Mouse (Mus musculus): ENCODE data around the gene Sptb. TPM values are rescaled to one million over a fixed set of nuclear protein-coding genes. Genes with fewer than 3 reads are reported as not detected.

The Sptb gene
- polyA plus RNA-seq (2016; fragmentation: Nextera tagmentation; extraction: Ambion mirVana): 3.5 and 5.4 TPM in 2 replicates

- H3K4me1 ChIP-seq: peaks cover 26% of the 10 kb centered on the region
- peak; percentile 65 for DNase-seq (ENCODE audit: extremely low spot score, low spot score)
- H3K27me3 ChIP-seq (ENCODE audit: poor library complexity, severe bottlenecking): peaks cover 89% of the 10 kb centered on the region
- peak within 1 kb of the TSS; percentile 84 for H3K27ac ChIP-seq
- no peaks in the 10 kb centered on the region for H3K36me3 ChIP-seq (replicated peaks)
- peak within 1 kb of the TSS; percentile 84 for H3K4me3 ChIP-seq
- H3K9me3 ChIP-seq: no peaks in the 10 kb centered on the region
- WGBS: under 1% methylated on average over 40 of the region's 40 CpGs
Measured at GRCm38 (mm10) chr12:76710351-76711100, at the start of gene Sptb. Sptb (minus strand) TSS chr12:76710547.

DNA sequence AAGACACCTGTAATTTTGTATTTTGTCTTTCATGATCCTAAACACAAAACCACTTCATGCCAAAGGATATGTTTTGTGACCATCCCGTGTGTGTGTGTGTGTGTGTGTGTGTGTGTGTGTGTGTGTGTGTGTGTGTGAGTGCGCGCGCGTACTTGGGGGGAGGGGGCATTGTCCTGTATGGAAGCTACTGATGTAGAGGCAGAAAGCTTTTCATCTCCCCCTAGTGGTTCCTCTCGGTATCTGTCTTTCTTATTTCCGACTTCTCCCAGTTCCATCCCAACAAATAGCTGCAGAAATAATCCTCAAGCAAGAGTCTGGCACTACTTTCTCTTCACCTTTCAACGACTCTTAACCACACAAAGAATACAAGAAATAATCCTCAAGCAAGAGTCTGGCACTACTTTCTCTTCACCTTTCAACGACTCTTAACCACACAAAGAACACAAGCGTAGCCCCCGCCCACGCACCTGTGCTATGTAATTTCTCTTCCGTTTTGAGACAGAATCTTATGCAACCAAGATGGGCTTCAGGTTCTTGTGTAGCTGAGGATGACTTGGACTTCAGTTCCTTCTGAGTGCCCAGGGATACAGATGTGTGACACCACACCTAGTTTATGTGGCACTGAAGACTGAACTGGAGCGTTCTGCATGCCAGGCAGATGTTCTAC lies 42.4 kb upstream of the Sptb start:
- no peaks in the 10 kb centered on the region for H3K4me1 ChIP-seq
- WGBS: 48% methylated on average over 14 of the region's 14 CpGs
- no peak overlapping the region for H3K4me3 ChIP-seq

GRCm38 (mm10) chr12:76750866-76751459 lies 40.6 kb upstream of the Sptb start:
- DNase-seq (ENCODE audit: extremely low spot score, low spot score): no peak

More for the DNA sequence above, 42.4 kb upstream of the Sptb start:
- H3K9me3 ChIP-seq: no peaks in the 10 kb centered on the region
- no peaks in the 10 kb centered on the region for H3K36me3 ChIP-seq (replicated peaks)
- DNase-seq (ENCODE audit: extremely low spot score, low spot score): peak; percentile 49
- H3K27me3 ChIP-seq (ENCODE audit: poor library complexity, severe bottlenecking): no peaks in the 10 kb centered on the region
- H3K27ac ChIP-seq: no peak overlapping the region

GRCm38 (mm10) chr12:76727955-76728354 lies 17.6 kb upstream of the Sptb start:
- Histone ChIP-seq H3K4me1 (no peaks in the 10 kb centered on the region), H3K27me3 (ENCODE audit: poor library complexity, severe bottlenecking) (no peaks in the 10 kb centered on the region), H3K36me3 (replicated peaks) (no peaks in the 10 kb centered on the region), H3K27ac (no peak overlapping the region), H3K4me3 (no peak overlapping the region), H3K9me3 (peaks cover 9% of the 10 kb centered on the region; the same call in 1 of the 2 replicates)
- no peak for DNase-seq (ENCODE audit: extremely low spot score, low spot score)
- WGBS: 88% methylated on average over 4 of the region's 4 CpGs

More at GRCm38 (mm10) chr12:76750866-76751459, 40.6 kb upstream of the Sptb start:
- Histone ChIP-seq H3K27me3 (ENCODE audit: poor library complexity, severe bottlenecking) (no peaks in the 10 kb centered on the region), H3K4me3 (no peak overlapping the region), H3K9me3 (no peaks in the 10 kb centered on the region), H3K36me3 (replicated peaks) (no peaks in the 10 kb centered on the region), H3K27ac (no peak overlapping the region), H3K4me1 (no peaks in the 10 kb centered on the region)
- WGBS: 79% methylated on average over 16 of the region's 16 CpGs

DNA sequence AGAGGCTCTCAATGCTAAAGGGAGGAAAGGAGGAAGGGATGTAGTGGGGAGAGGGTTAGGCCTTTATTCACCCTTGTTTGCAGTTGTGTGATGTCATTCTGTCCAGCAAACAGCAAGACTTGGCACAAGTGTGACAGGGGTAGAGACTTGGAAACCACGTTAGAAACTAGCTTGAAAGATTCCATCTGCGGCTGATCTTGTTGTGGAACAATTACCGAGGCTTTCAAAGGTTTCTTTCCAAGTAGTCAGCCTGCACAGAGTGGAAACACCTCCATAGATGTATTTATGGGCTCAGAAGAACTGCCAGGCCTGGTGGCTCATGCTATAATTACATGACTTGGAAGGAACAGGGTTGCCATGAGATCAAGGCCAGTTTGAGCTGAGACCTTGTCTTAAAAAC lies 11.7 kb upstream of the Sptb start:
- no peak overlapping the region for H3K4me3 ChIP-seq
- H3K36me3 ChIP-seq (replicated peaks): no peaks in the 10 kb centered on the region
- H3K4me1 ChIP-seq: no peaks in the 10 kb centered on the region
- H3K27me3 ChIP-seq (ENCODE audit: poor library complexity, severe bottlenecking): no peaks in the 10 kb centered on the region
- H3K9me3 ChIP-seq: peaks cover 7% of the 10 kb centered on the region; the same call in 1 of the 2 replicates
- no peak overlapping the region for H3K27ac ChIP-seq
- 92% methylated on average over 3 of the region's 3 CpGs for WGBS
- DNase-seq (ENCODE audit: extremely low spot score, low spot score): no peak

GRCm38 (mm10) chr12:76720572-76720971 lies 10.2 kb upstream of the Sptb start:
- no peak overlapping the region for H3K4me3 ChIP-seq
- no peaks in the 10 kb centered on the region for H3K4me1 ChIP-seq
- peaks cover 7% of the 10 kb centered on the region; the same call in 1 of the 2 replicates for H3K9me3 ChIP-seq
- no peaks in the 10 kb centered on the region for H3K27me3 ChIP-seq (ENCODE audit: poor library complexity, severe bottlenecking)
- H3K27ac ChIP-seq: no peak overlapping the region
- no peak for DNase-seq (ENCODE audit: extremely low spot score, low spot score)
- no peaks in the 10 kb centered on the region for H3K36me3 ChIP-seq (replicated peaks)

- H3K9me3 ChIP-seq: no peaks in the 10 kb centered on the region
- no peaks in the 10 kb centered on the region for H3K36me3 ChIP-seq (replicated peaks)
- 80% methylated on average over 4 of the region's 4 CpGs for WGBS
- no peak for DNase-seq (ENCODE audit: extremely low spot score, low spot score)
- H3K27ac ChIP-seq: no peak overlapping the region
- peaks cover 10% of the 10 kb centered on the region for H3K27me3 ChIP-seq (ENCODE audit: poor library complexity, severe bottlenecking)
- no peaks in the 10 kb centered on the region for H3K4me1 ChIP-seq
- H3K4me3 ChIP-seq: no peak overlapping the region
Measured at GRCm38 (mm10) chr12:76718384-76718783, 8.0 kb upstream of the Sptb start.

DNA sequence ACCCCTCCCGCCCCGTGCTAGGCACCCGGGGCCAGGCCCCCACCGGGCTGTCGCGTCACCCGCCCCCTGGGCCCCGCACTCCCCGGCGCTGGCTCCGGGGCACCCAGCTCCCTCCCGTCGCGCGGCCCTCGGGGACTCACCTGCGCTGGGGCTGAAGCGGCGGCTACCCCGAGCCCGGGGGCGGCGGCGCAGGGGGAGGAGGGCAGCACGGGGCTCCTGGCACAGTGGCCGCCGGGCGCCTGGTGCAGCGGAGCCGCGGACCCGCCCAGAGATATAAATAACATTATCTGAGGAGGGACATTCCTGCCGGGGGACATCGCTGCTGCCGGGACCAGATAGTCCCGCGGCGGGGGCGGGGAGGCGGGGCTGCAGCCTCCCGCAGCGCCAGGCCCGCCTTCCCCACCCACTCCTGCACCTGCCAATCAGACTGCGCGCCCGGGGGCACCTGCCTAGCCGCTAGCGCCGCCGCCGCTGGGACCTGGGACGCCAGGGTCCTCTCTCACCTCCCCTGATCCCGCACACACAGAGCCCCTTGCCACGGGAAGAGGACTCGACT lies 474 bp downstream of the Sptb start:
- H3K4me1 ChIP-seq: peaks cover 29% of the 10 kb centered on the region
- H3K9me3 ChIP-seq: no peaks in the 10 kb centered on the region
- WGBS: under 1% methylated on average over 55 of the region's 55 CpGs
- H3K36me3 ChIP-seq (replicated peaks): no peaks in the 10 kb centered on the region
- H3K4me3 ChIP-seq: peak overlapping the region; percentile 84
- DNase-seq (ENCODE audit: extremely low spot score, low spot score): no peak
- H3K27ac ChIP-seq: peak overlapping the region; percentile 84
- H3K27me3 ChIP-seq (ENCODE audit: poor library complexity, severe bottlenecking): peaks cover 95% of the 10 kb centered on the region

DNA sequence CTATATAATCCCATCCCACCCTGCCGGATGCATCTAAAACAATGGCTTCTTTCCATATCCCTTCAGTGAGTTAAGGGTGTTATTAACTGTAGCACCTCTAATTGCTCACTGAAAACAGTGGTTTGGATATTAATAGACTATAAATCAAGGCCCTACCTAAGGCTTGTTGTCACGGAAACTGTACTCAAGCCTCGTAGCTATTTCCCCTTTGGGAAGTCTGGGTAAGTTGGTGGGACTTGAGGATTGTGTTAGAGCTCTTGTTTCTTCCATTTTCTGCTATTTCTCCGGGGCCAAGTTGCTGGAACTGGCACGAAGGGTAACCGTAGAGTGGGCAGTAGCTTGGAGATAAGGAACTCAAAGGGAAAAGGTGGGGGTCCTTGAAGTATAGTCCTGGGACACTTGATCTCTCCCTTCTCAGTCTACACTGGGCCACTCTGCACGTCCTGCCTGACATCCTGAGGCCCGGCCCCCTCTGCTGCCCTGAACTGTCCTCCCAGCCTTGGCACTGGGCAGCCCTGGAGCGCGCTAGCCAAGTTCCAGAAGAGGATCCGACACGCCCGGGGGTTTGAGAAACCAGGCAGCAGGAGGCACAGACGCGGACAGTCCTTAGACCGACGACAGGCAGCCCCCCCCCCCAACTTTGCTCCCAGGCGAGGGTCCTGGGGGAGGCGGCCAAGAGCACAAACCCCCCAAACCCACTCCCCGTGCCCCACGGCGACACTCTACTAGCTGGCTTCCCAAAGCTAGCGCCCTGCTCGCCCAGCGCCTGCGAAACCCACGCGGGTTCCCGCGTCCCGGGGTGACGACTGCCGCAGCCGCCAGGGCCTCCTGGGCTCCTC lies 1.2 kb downstream of the Sptb start:
- Histone ChIP-seq H3K27ac (peak overlapping the region; percentile 84), H3K36me3 (replicated peaks) (no peaks in the 10 kb centered on the region), H3K4me3 (peak overlapping the region; percentile 84), H3K4me1 (peaks cover 29% of the 10 kb centered on the region), H3K27me3 (ENCODE audit: poor library complexity, severe bottlenecking) (peaks cover 100% of the 10 kb centered on the region), H3K9me3 (no peaks in the 10 kb centered on the region)
- peak; percentile 31 for DNase-seq (ENCODE audit: extremely low spot score, low spot score)
- 3% methylated on average over 34 of the region's 34 CpGs for WGBS

GRCm38 (mm10) chr12:76708181-76708580 lies 2.2 kb downstream of the Sptb start:
- H3K4me3 ChIP-seq: peak overlapping the region; percentile 84

DNA sequence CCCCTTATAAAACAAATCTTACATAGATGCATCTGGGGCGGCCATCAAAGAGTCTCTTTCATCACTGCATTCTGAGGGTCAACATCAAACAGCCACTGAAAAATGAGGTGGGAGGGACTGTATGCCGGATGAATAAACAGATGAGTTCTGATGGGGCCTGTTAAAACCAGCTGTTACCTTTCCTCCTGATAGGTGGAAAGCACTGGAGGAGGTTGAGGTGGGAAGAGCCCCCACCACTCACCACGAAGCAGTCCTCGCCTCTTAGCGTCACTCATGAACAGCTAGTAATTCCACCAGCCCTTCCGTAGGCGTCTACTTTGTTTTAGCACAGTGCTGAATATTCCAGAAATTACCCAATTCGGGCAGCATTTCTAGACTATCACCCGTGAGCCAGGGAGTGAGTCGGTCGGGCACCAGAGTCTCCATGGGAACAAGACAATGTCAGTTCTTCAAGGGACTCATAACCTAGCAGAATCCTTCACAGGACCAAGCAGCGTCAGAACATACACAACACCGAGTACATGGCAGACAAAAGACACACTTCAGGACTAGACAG lies 13.9 kb downstream of the Sptb start:
- peaks cover 11% of the 10 kb centered on the region for H3K27me3 ChIP-seq (ENCODE audit: poor library complexity, severe bottlenecking)
- WGBS: 91% methylated on average over 13 of the region's 13 CpGs
- H3K27ac ChIP-seq: no peak overlapping the region
- peaks cover 9% of the 10 kb centered on the region for H3K4me1 ChIP-seq
- H3K4me3 ChIP-seq: no peak overlapping the region
- H3K9me3 ChIP-seq: no peaks in the 10 kb centered on the region
- H3K36me3 ChIP-seq (replicated peaks): no peaks in the 10 kb centered on the region
- no peak for DNase-seq (ENCODE audit: extremely low spot score, low spot score)

More at GRCm38 (mm10) chr12:76708181-76708580, 2.2 kb downstream of the Sptb start:
- Histone ChIP-seq H3K36me3 (replicated peaks) (no peaks in the 10 kb centered on the region), H3K27ac (no peak overlapping the region), H3K4me1 (peaks cover 29% of the 10 kb centered on the region), H3K9me3 (no peaks in the 10 kb centered on the region), H3K27me3 (ENCODE audit: poor library complexity, severe bottlenecking) (peaks cover 92% of the 10 kb centered on the region)
- DNase-seq (ENCODE audit: extremely low spot score, low spot score): no peak
- 76% methylated on average over 3 of the region's 3 CpGs for WGBS

GRCm38 (mm10) chr12:76695773-76696172 lies 14.6 kb downstream of the Sptb start:
- Histone ChIP-seq H3K4me3 (no peak overlapping the region), H3K4me1 (peaks cover 9% of the 10 kb centered on the region), H3K27me3 (ENCODE audit: poor library complexity, severe bottlenecking) (peaks cover 11% of the 10 kb centered on the region), H3K9me3 (no peaks in the 10 kb centered on the region), H3K27ac (no peak overlapping the region), H3K36me3 (replicated peaks) (no peaks in the 10 kb centered on the region)
- no peak for DNase-seq (ENCODE audit: extremely low spot score, low spot score)
- 69% methylated on average over 5 of the region's 5 CpGs for WGBS
